Mouse (Mus musculus): Measurements from ENCODE around the gene Rnf207.

Gene Rnf207

GRCm38 (mm10) chr4:152328691-152329090 is 9.9 kb upstream of the Rnf207 start:
- DNase-seq = peak; percentile 67

GRCm38 (mm10) chr4:152326543-152326942 is 7.8 kb upstream of the Rnf207 start:
- no peak for DNase-seq

- peak; percentile 94 for DNase-seq
Observed at GRCm38 (mm10) chr4:152325574-152326411, 7.0 kb upstream of the Rnf207 start, which contains the start of gene Rpl22. Gene Rpl22, plus strand, starts transcription at chr4:152325742.

- DNase-seq = no peak
Observed at GRCm38 (mm10) chr4:152324641-152325562, 6.1 kb upstream of the Rnf207 start.

GRCm38 (mm10) chr4:152321464-152321863 is 2.7 kb upstream of the Rnf207 start:
- no peak for DNase-seq

- no peak for DNase-seq
Observed at GRCm38 (mm10) chr4:152317631-152318033, 1.2 kb downstream of the Rnf207 start.

- no peak for DNase-seq
Observed at GRCm38 (mm10) chr4:152315498-152316213, 3.1 kb downstream of the Rnf207 start.

- no peak for DNase-seq
Observed at GRCm38 (mm10) chr4:152313934-152314333, 4.9 kb downstream of the Rnf207 start.

- no peak for DNase-seq
Observed at GRCm38 (mm10) chr4:152313211-152313632, 5.6 kb downstream of the Rnf207 start.

GRCm38 (mm10) chr4:152312186-152312585 is 6.6 kb downstream of the Rnf207 start:
- DNase-seq = no peak

GRCm38 (mm10) chr4:152307542-152307941 is 11.3 kb downstream of the Rnf207 start:
- DNase-seq = no peak

- no peak for DNase-seq
Observed at GRCm38 (mm10) chr4:152305991-152306390, 12.8 kb downstream of the Rnf207 start.

GRCm38 (mm10) chr4:152304685-152305084 is 14.1 kb downstream of the Rnf207 start:
- DNase-seq = no peak

- no peak for DNase-seq
Observed at GRCm38 (mm10) chr4:152303172-152303571, 15.6 kb downstream of the Rnf207 start.

GRCm38 (mm10) chr4:152302012-152302411 is 16.8 kb downstream of the Rnf207 start:
- no peak for DNase-seq

- no peak for DNase-seq
Observed at GRCm38 (mm10) chr4:152300375-152300774, 18.4 kb downstream of the Rnf207 start.

- no peak for DNase-seq
Observed at GRCm38 (mm10) chr4:152298836-152299235, 20.0 kb downstream of the Rnf207 start.

GRCm38 (mm10) chr4:152296874-152297861 is 21.6 kb downstream of the Rnf207 start, which contains the start of gene Icmt:
Gene Icmt, plus strand, starts transcription at chr4:152297227.
- peak; percentile 100 for DNase-seq

- no peak for DNase-seq
Observed at GRCm38 (mm10) chr4:152296371-152296770, 22.4 kb downstream of the Rnf207 start.

- peak; percentile 57 for DNase-seq
Observed at GRCm38 (mm10) chr4:152295916-152296315, 22.9 kb downstream of the Rnf207 start.

GRCm38 (mm10) chr4:152294188-152294929 is 24.4 kb downstream of the Rnf207 start:
- no peak for DNase-seq
